14 mouse cellular contexts compared by ENCODE assay signal in genomic region chr15:85316342-85317140, GRCm38 (mm10). TPM values are rescaled to one million over a fixed set of nuclear protein-coding genes. Genes with fewer than 3 reads are reported as not detected.
DNase-seq lines count a peak whose midpoint lies in the region; ATAC-seq lines count a peak whose summit lies in the region.
"Had no signal": no experiment of that assay in that cellular context is flagged by ENCODE, and none has a peak within 500 bp of the region (broad histone marks: within the 10 kb centered on the region; RNA-seq: fewer than 3 reads in every experiment).

No protein-coding gene starts in this region.

- H3K4me3 ChIP-seq in hindbrain, embryonic 14.5 days (replicated peaks; ENCODE audit: low read length), result no peak overlapping the region
- H3K4me3 ChIP-seq in hindbrain, embryonic 12.5 days, result no peak overlapping the region
- H3K4me3 ChIP-seq in lung, embryonic 16.5 days (ENCODE audit: low read length), result no peak overlapping the region
- no peak overlapping the region for H3K4me3 ChIP-seq in heart, embryonic 10.5 days
- H3K4me3 ChIP-seq: embryonic facial prominence, embryonic 15.5 days; intestine, embryonic 15.5 days; limb, embryonic 15.5 days; megakaryocyte, embryonic 14.5 days had no signal

- no peaks in the 10 kb centered on the region for H3K4me1 ChIP-seq in hindbrain, embryonic 14.5 days (replicated peaks; ENCODE audit: control insufficient read depth, insufficient read depth, low read length)
- peaks cover 16% of the 10 kb centered on the region for H3K4me1 ChIP-seq in hindbrain, embryonic 12.5 days
- H3K4me1 ChIP-seq in lung, embryonic 16.5 days (replicated peaks; ENCODE audit: control insufficient read depth, insufficient read depth, low read length), result peaks cover 11% of the 10 kb centered on the region; the same call in 1 of the 2 replicates
- H3K4me1 ChIP-seq in heart, embryonic 10.5 days, result peaks cover 24% of the 10 kb centered on the region
- H3K4me1 ChIP-seq: megakaryocyte, embryonic 14.5 days had no signal

- H3K9me3 ChIP-seq in hindbrain, embryonic 14.5 days (ENCODE audit: control insufficient read depth, low read length), result no peaks in the 10 kb centered on the region
- no peaks in the 10 kb centered on the region for H3K9me3 ChIP-seq in hindbrain, embryonic 12.5 days (replicated peaks)
- H3K9me3 ChIP-seq in lung, embryonic 16.5 days (ENCODE audit: control insufficient read depth, low read length), result no peaks in the 10 kb centered on the region
- H3K9me3 ChIP-seq in heart, embryonic 10.5 days, result no peaks in the 10 kb centered on the region
- H3K9me3 ChIP-seq: embryonic facial prominence, embryonic 15.5 days; intestine, embryonic 15.5 days; limb, embryonic 15.5 days; megakaryocyte, embryonic 14.5 days had no signal

- H3K4me2 ChIP-seq in hindbrain, embryonic 14.5 days (replicated peaks), result no peak overlapping the region
- no peak overlapping the region for H3K4me2 ChIP-seq in hindbrain, embryonic 12.5 days (replicated peaks)
- H3K4me2 ChIP-seq in lung, embryonic 16.5 days (ENCODE audit: low read depth, low read length), result no peak overlapping the region
- H3K4me2 ChIP-seq: embryonic facial prominence, embryonic 15.5 days; intestine, embryonic 15.5 days; limb, embryonic 15.5 days had no signal

- H3K36me3 ChIP-seq in hindbrain, embryonic 14.5 days (replicated peaks; ENCODE audit: control insufficient read depth, insufficient read depth), result no peaks in the 10 kb centered on the region
- no peaks in the 10 kb centered on the region for H3K36me3 ChIP-seq in hindbrain, embryonic 12.5 days
- no peaks in the 10 kb centered on the region for H3K36me3 ChIP-seq in lung, embryonic 16.5 days (ENCODE audit: control insufficient read depth, insufficient read depth, low read length)
- H3K36me3 ChIP-seq in heart, embryonic 10.5 days, result no peaks in the 10 kb centered on the region
- H3K36me3 ChIP-seq: embryonic facial prominence, embryonic 15.5 days; intestine, embryonic 15.5 days; limb, embryonic 15.5 days had no signal

- peak; percentile 60 for DNase-seq in adrenal gland, adult 2 months
- no peak for DNase-seq in adrenal gland, postnatal 10 days
- DNase-seq in hindbrain, embryonic 14.5 days (ENCODE audit: low spot score), result no peak
- no peak for DNase-seq in lung, adult 18-20 months
- DNase-seq in MN1 (ENCODE audit: low spot score), result peak; percentile 38
- no peak for DNase-seq in heart, embryonic 10.5 days (ENCODE audit: low spot score)

- no peak overlapping the region for H3K9ac ChIP-seq in hindbrain, embryonic 14.5 days
- H3K9ac ChIP-seq in hindbrain, embryonic 12.5 days, result no peak overlapping the region
- H3K9ac ChIP-seq in lung, embryonic 16.5 days (ENCODE audit: low read length), result no peak overlapping the region
- H3K9ac ChIP-seq: embryonic facial prominence, embryonic 15.5 days; intestine, embryonic 15.5 days; limb, embryonic 15.5 days; liver, postnatal 0 days had no signal

- H3K27me3 ChIP-seq in hindbrain, embryonic 14.5 days (ENCODE audit: control insufficient read depth, insufficient read depth, low read length), result no peaks in the 10 kb centered on the region
- peaks cover 11% of the 10 kb centered on the region; the same call in 1 of the 2 replicates for H3K27me3 ChIP-seq in hindbrain, embryonic 12.5 days
- no peaks in the 10 kb centered on the region for H3K27me3 ChIP-seq in lung, embryonic 16.5 days (ENCODE audit: control insufficient read depth, insufficient read depth, low read depth, low read length)
- H3K27me3 ChIP-seq in heart, embryonic 10.5 days (ENCODE audit: insufficient read depth, poor library complexity, severe bottlenecking), result peaks cover 49% of the 10 kb centered on the region
- H3K27me3 ChIP-seq: intestine, embryonic 15.5 days; Patski had no signal

- H3K27ac ChIP-seq in hindbrain, embryonic 14.5 days, result 0 out of 2 replicates have a peak overlapping the region, but pooled peaks have one; percentile 2
- no peak overlapping the region for H3K27ac ChIP-seq in hindbrain, embryonic 12.5 days
- H3K27ac ChIP-seq in lung, embryonic 16.5 days (ENCODE audit: low read length), result no peak overlapping the region
- H3K27ac ChIP-seq in heart, embryonic 10.5 days, result no peak overlapping the region
- H3K27ac ChIP-seq: embryonic facial prominence, embryonic 15.5 days; intestine, embryonic 15.5 days; limb, embryonic 15.5 days had no signal

- ATAC-seq in hindbrain, embryonic 14.5 days (ENCODE audit: low FRiP score), result no peak
- no peak for ATAC-seq in hindbrain, embryonic 12.5 days (ENCODE audit: low FRiP score)
- ATAC-seq in lung, embryonic 16.5 days (ENCODE audit: low read depth), result peak; percentile 35; the same call in 1 of the 2 replicates
- ATAC-seq: intestine, embryonic 15.5 days had no signal

- 42% methylated on average over 14 of the region's 14 CpGs for WGBS in hindbrain, embryonic 14.5 days
- 55% methylated on average over 14 of the region's 14 CpGs for WGBS in hindbrain, embryonic 12.5 days
- whole genome bisulfite sequencing in lung, embryonic 16.5 days, result 23% methylated on average over 14 of the region's 14 CpGs
- WGBS in heart, embryonic 10.5 days, result 58% methylated on average over 14 of the region's 14 CpGs

RNA-seq across cellular contexts. Expression of gene Atxn10, which starts 19.5 kb away (rescaled TPM):
- total RNA-seq in adrenal gland, adult 2 months (2021), result 100 to 1,000 TPM; 127 to 130 TPM
- polyA plus RNA-seq in adrenal gland, adult 2 months (2012; rRNA removed), result 202 and 215 TPM in 2 replicates
- total RNA-seq in adrenal gland, postnatal 10 days (2021), result 100 to 1,000 TPM; 107 to 110 TPM
- 534 and 568 TPM in 2 replicates for polyA plus RNA-seq in hindbrain, embryonic 14.5 days (2014; fragmentation: Nextera tagmentation; extraction: Ambion mirVana)
- 402 and 422 TPM in 2 replicates for polyA plus RNA-seq in hindbrain, embryonic 12.5 days (2016; fragmentation: Nextera tagmentation; extraction: Ambion mirVana)
- polyA plus RNA-seq in lung, embryonic 16.5 days (2015; fragmentation: Nextera tagmentation; extraction: Ambion mirVana), result 323 and 325 TPM in 2 replicates
- polyA plus RNA-seq in heart, embryonic 10.5 days (2016; fragmentation: Nextera tagmentation; extraction: Ambion mirVana), result 294 and 302 TPM in 2 replicates

Comparison
In these comparisons a context has a peak if more than half of its experiments do, and no peak if none do; other contexts are left out.
1. DNase-seq: peak in adrenal gland, adult 2 months (single experiment) and MN1 (single experiment); none in adrenal gland, postnatal 10 days (single experiment), hindbrain, embryonic 14.5 days (single experiment), lung, adult 18-20 months (0 of 2) and heart, embryonic 10.5 days (single experiment).